Mouse (Mus musculus): ENCODE data around the gene Tet3. TPM values are rescaled to one million over a fixed set of nuclear protein-coding genes. Genes with fewer than 3 reads are reported as not detected.

Gene Tet3
- total RNA-seq, 2 experiments from 2014 or later: 15.8 to 36.1 TPM

- ATAC-seq (ENCODE audit: poor library complexity, severe bottlenecking): peak; percentile 37; the same call in 1 of the 2 replicates
Observed at GRCm38 (mm10) chr6:83416261-83417103, 42.4 kb downstream of the Tet3 start.

DNA sequence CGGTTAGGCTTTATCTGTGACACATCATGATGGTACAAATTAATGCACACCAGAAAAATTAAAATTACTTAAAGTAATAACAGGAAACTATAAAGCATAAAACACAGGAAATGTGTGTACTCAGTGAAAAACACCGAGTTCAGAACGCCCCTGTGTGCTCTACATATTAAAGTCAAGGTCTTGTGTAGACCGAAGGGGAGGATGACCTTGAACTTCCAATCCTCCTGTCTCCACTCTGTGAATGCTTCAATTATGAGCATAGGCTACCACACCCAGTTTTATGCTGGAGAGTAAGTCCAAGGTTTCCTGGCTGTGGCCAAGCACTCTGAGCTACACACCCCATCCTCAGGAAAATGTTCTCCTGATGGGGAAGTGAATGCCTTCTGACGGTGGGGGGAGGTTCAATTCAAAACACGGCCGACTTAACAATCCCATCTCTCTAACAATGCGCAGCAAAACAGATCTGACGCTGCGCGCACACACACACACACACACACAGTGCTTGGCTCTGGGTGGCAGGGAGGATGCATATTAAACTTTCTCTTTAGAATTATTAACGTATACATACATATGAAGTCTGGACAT lies 43.4 kb downstream of the Tet3 start:
- ATAC-seq (ENCODE audit: poor library complexity, severe bottlenecking): no peak

DNA sequence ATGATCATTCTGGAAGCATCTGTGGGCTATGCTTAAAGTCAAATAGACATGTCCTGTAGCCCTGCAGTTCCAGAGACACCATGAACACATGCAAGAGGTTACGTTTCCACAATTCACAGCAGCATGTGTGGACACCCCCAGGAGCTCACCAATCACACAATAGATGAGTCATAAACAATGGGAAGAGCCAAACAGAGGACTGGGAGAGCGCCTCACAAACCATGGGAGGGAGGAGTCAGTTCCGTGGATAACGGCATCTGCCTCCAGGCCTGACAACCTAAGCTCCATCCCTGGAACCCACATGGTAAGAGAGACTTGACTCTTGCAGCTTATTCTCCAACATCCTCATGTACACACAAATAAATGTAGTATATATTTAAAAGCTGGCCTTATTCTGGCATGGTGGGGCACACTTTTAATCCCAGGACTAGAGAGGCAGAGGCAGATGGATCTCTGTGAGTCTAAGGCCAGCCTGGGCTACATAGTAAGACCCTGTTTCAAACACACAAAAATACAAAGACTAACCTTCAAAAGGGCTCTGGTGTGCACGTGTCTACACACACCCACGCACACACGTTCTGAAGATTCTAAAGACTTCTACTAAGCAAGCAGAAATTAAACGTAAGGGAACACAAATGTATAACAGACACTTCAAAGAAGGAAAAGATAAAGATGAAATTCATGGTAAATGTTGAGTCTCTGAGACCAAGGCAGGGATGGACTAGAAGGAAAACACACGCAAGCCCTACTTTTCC lies 44.1 kb downstream of the Tet3 start:
- no peak for ATAC-seq (ENCODE audit: poor library complexity, severe bottlenecking)

DNA sequence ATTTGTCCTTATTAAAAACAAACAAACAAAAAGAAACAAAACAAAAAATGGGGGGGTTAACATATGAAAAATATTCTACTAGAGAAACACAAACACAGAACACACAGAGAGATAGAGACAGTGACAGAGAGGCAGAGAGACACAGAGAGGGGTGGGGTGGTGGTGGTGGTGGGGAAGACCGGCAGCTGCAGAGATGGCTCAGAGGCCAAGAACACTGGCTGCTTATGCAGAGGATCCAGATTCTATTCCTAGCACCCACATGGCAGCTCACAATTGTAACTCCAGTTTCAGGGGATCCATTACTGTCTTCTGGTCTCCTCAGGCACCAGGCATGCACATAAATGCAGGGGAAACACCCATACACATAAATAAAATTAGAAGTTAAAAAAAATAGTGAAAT lies 45.2 kb downstream of the Tet3 start:
- no peak for ATAC-seq (ENCODE audit: poor library complexity, severe bottlenecking)

GRCm38 (mm10) chr6:83412854-83413401 lies 46.0 kb downstream of the Tet3 start:
- peak; percentile 56 for ATAC-seq (ENCODE audit: poor library complexity, severe bottlenecking)

GRCm38 (mm10) chr6:83412362-83412853 lies 46.5 kb downstream of the Tet3 start:
- ATAC-seq (ENCODE audit: poor library complexity, severe bottlenecking): no peak

DNA sequence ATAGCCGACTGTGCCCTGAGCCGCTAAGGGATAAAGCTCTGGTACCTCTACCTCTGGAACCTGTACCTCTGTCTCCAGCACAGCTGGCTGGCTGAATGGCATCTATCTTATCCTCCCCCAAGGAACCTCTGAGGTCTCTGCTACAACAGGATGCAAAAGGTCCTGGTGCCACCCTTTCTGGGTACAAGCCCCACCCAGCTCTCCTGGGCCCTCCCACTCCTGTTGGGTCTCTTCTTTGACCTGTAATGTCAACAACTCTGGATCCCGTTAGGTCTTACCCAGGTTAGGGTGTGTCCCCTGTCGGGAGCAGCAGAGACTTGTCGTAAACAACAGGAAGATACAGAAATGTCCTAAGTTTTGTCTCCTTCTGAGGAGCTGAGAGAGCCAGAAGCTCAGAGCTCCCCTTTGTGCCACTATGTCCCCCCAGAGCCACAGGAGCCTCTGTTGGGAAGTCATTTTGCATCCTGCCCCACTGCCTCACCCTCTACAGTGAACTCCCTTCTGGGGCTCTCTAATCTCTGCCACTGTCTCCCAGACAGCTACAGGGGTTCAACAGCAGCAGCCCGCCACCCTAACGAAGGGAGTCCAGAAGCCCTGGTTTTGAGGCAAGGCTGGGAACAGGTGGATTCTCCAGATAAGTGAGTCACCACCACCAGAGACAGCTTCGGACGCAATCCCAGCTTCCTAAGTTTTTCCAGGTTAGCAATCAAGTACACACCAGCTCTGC lies 47.1 kb downstream of the Tet3 start:
- ATAC-seq (ENCODE audit: poor library complexity, severe bottlenecking): no peak

- ATAC-seq (ENCODE audit: poor library complexity, severe bottlenecking): peak; percentile 56
Observed at GRCm38 (mm10) chr6:83410046-83410706, 48.7 kb downstream of the Tet3 start.

- no peak for ATAC-seq (ENCODE audit: poor library complexity, severe bottlenecking)
Observed at GRCm38 (mm10) chr6:83408510-83408909, 50.4 kb downstream of the Tet3 start.

DNA sequence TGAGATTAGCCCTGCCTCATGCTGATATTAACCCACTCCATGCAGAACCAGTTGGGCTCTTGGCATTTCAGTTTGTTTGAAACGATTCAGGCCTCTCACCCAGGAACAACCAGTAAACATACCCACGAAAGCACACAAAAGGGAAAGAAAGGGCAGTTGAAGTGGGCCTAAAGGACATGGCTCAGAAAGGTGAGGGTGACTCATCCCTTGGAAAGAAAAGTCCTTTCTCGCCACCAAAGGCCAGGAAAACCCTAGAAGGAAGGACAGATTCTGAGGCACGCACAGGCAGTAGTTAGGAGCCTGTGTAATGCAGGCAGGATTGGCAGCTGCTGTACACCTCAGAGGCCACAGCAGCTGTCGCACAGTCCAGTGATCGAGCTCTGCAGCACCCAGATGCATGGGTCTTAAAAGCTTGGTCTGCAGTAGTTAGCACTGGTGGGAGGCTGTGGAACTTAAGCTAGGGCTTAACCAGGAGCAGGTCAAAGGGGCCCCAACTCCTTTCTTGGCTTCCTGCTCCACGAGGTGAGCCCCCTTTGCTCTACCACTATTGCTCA lies 53.3 kb downstream of the Tet3 start:
- no peak for ATAC-seq (ENCODE audit: poor library complexity, severe bottlenecking)

DNA sequence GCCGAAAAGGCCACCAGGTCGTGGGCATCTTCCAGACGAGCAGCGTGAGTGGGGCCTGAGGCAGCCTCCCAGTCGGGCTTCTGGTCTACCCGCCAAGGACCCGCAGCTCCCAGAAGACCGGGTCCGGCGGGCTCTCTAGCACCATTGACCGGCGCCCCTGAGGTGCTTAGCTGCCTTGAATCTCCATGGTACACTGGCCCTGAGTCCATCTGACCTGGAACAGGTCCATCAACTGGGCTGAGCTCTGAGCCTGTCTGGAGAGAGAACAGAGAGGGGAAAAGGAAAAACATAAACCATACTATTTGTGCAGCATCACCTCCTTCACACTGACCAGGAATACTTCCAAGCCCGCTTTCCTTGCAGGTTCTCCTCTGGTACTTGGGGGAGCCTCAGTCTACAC lies 54.3 kb downstream of the Tet3 start:
- no peak for ATAC-seq (ENCODE audit: poor library complexity, severe bottlenecking)

GRCm38 (mm10) chr6:83403481-83403880 lies 55.4 kb downstream of the Tet3 start:
- ATAC-seq (ENCODE audit: poor library complexity, severe bottlenecking): no peak

GRCm38 (mm10) chr6:83399790-83400189 lies 59.1 kb downstream of the Tet3 start:
- no peak for ATAC-seq (ENCODE audit: poor library complexity, severe bottlenecking)

GRCm38 (mm10) chr6:83397728-83398127 lies 61.2 kb downstream of the Tet3 start:
- no peak for ATAC-seq (ENCODE audit: poor library complexity, severe bottlenecking)

- ATAC-seq (ENCODE audit: poor library complexity, severe bottlenecking): no peak
Observed at GRCm38 (mm10) chr6:83396711-83397110, 62.2 kb downstream of the Tet3 start.

- no peak for ATAC-seq (ENCODE audit: poor library complexity, severe bottlenecking)
Observed at GRCm38 (mm10) chr6:83395544-83396229, 63.2 kb downstream of the Tet3 start.

DNA sequence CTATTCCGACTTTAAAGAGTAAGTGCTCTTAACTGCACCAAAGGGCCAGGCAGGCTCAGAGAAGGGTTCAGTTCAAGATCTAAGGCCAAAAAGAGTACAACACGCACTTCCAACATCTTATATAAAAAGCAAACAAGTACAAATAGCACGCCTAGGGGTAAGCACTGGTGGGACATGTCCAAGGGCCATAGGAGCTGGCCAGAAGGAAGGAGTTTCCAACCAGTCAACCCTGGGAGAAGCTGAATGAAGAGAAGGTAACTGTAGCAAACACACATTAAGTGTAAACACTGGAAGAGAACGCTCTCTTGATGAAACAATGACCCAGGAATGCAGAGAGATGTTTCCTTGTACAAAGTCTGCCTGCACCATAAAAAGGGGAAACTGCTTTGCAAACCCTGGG lies 64.8 kb downstream of the Tet3 start:
- ATAC-seq (ENCODE audit: poor library complexity, severe bottlenecking): no peak

DNA sequence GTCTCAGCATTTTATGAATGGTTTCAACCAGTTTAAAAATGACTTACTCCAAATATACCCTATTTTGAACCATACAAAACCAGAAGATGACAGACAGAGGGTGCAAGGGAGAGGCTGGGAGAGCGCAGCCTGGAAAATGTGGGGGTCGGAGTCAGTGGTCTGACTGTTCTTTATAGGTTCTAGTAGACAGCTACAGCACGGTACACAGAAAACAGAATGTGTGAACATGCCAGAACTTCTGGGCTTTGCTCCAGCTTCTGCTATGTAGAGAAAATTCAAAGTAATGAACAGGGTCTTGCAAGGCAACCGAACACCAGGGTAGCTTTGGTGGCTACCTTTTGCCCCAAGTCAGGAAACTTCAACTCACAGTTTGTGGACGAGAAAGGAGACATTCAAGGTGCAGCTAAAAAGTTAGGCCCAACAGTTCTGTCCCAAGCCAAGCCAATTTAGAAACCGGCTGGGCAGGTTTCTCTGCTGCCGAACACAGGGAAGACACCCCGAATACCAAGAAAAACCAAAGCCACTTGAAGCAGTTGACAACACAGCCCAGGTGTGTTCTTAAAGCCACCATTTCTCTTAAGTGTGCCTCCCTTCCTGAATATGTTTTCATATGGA lies 66.6 kb downstream of the Tet3 start:
- no peak for ATAC-seq (ENCODE audit: poor library complexity, severe bottlenecking)

All from megakaryocyte, adult 5-6 weeks (primary cell).